Mouse (Mus musculus): ENCODE measurements around the gene Nat8l.
"Not testable (repeated sequence)": the region's sequence is repeated elsewhere in the genome, so short reads cannot be mapped to it uniquely, and the experiment has no call there.

Nat8l gene

DNA sequence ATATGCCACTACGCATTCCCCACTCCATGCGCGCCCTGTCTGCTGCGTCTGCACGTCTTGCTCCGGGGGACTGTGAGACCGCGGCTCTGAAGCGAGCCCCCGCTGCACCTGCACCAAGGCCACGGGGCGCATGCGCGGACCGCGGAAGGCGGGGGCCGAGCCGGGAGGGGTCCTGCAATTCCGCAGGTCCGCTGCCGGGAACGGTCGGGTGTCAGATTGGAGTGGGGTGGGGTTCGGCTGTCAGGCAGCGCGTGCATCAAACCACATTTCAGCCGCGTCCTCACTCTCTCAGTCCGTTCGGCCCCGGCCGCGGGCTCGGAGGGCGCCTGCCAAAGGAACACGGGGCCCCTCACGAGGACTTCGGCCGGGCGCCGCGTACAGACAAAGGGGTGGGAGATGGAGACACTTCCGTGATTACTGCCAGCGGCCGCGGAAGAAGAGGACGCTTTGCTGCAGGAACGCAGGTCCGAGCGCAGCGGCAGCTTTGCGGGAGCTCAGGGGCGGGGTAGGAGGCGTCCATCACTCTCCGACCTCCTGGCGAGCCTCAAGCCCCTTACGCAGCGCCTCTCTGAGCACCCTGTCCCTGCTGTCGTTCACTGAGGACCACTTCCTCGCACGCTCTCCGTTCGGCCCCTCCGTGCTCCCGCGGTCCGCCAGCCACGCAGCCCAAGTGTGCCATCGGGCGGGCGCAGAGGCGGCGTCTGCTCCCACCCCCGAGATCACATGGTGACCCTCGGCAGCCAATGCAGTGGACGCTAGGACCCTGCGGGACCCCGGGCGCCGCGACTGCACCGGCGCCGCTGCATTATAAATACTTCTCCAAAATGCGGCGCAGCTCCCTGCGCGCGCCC, at the start of gene Nat8l:
Nat8l (plus strand) TSS at position 142 of the 851 bp plus-strand sequence.
- DNase-seq (ENCODE audit: extremely low spot score, low read depth, low spot score): no peak

DNA sequence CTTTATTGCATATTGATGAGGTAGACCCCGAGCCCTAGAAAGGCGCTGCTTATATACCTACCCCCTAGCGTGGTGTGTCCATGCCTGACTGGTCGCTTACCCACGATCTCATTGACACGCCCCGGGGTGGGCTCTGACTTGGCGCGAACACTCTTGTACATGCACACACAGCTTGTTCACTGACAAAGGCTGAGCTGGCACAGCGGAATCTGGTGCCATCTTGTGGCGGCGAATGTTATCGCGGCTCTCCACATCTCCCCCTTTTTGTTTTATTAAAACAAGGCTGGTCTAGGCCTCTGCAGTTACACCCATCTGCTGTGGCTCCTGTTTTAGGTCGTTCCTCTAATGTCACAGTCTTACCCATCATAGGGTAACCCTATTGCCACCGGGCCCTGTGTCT, 48.7 kb upstream of the Nat8l start:
- DNase-seq (ENCODE audit: extremely low spot score, low read depth, low spot score): not testable (repeated sequence)

DNA sequence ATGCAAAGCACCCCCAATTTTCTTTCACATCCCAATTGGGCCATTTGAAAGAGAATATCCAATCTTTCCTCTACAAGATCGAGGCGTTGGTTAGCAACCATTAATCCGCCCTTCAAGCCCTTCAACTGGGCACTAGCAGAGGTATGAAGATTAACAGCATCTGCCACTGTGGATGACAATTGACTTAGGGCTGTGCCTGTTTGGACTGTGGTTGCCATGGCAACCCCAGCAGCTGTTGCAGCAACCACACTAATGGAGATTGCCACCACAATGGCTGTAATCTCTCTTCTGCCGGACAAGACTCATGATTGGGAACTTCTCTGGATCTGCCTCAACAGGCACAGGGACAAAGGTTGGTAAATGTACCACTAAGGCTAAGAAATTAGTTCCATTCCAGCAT, 47.5 kb upstream of the Nat8l start:
- DNase-seq (ENCODE audit: extremely low spot score, low read depth, low spot score): no peak

DNA sequence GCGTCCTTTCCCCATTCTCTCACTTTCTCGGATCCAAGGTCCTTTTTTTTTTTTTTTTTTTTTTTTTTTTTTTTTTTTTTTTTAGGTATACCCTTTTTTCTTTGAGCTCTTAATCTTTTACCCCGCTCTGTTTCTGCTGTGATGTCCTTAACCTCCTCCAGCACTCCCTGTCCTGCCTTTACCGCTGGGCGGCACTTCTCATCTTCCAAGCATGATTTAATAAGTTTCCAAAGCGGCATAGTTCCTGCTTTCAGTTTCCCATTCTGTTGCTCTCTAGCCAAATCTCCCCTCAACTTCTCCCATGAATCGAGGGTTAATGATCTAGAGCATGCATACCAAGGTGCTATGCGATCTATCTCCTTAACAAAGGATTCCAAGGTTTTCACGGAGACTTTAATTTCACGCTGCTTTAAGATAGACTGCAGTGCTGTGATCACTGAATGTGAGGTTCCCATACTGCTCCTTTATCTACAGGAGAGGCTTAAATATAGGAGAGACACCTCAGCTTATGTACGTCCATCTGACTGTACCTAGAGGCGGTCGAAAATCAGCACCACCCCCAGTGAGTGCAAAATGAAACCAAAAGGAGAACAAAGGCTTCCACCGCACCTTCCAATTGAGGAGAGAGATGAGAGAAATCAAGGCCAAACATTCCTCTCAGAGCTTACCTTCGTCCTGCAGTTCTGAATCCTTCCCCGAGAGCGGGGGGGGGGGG, 42.2 kb upstream of the Nat8l start:
- DNase-seq (ENCODE audit: extremely low spot score, low read depth, low spot score): no peak

DNA sequence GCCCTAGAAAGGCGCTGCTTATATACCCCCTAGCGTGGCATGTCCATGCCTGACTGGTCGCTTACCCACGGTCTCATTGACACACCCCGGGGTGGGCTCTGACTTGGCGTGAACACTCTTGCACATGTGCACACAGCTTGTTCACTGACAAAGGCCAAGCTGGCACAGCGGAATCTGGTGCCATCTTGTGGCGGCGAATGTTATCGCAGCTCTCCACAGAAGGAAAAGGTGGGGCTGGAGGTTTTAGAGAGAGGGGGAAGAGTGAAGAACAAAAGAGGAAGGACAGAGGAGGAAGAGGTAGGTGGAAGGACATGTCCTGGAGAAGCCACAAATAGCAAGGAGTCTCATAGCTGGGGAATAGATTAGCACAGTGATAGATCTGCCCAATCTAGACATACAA, 41.4 kb upstream of the Nat8l start:
- no peak for DNase-seq (ENCODE audit: extremely low spot score, low read depth, low spot score)

DNA sequence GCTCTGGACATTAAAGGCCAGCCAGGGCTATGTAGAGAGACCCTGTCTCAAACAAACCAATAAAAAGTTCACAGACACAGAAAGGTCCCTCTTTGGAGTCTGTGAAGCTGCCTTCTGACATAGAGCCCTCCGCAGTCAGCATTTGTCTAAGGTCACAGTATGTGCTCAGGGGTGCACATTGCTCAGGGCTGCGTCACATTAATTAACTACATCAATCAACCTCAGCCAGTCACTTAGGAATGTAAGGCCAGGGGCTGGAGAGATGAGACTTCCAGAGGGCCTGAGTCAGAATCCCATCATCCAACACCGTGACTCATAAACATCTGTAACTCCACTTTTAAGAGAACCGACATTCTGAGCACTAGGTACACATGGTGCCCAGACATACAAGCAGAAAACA, 39.9 kb upstream of the Nat8l start:
- no peak for DNase-seq (ENCODE audit: extremely low spot score, low read depth, low spot score)

DNA sequence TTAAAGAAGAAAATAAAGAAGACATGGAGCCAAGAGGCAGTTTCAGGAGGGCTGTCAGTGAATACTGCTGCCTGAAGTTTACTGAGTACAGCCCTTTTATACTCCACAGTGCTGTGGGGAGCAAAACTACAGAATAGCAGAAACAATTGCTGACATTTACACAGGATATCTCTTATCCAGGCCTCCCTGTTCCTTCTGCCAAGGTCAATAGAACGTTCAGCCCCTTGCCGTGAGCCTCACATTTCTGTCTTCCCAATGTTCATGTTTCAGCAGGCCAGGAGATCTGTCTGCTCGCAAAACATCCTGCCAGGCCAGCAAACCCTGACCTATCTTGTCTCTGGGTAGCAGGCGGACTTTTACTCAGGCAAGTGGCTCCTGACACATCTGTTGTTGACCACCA, 36.4 kb upstream of the Nat8l start:
- DNase-seq (ENCODE audit: extremely low spot score, low read depth, low spot score): no peak

DNA sequence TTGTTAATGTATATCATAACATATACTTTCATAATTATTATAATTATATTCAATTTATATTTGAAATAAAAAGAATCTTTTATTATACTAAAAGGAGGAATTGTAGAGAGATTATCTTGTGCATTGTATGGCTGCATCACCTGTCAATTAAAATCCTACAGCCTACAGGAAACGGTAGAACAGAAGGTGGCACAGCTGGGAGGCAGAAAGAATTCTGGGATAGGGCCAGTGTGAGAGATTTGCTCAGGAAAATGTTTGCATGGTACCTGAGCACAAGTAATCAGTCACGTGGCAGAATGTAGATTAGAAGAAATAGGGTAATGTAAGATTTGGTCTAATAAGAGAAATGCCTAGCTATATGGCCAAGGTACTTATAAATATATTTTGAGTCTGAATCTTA, 21.0 kb upstream of the Nat8l start:
- no peak for DNase-seq (ENCODE audit: extremely low spot score, low read depth, low spot score)

DNA sequence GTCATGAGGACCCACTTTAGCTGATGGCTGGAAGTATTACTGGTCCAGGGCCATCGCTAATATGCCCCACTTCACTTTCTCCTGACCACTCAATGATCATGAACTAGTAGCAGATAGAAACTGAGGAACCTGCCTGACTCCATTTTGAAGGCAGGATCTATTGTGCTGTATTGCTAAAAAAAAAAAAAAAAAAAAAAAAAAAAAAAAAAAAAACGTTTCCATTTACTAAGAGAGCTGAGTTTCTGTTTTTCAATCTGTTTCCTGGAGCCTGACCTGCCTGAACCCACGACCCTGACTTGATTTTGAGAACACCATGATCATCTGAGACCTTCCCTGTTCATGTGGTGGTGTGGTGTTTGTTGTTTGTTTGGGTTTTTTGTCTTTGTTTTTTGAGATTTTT, 19.5 kb upstream of the Nat8l start:
- no peak for DNase-seq (ENCODE audit: extremely low spot score, low read depth, low spot score)

DNA sequence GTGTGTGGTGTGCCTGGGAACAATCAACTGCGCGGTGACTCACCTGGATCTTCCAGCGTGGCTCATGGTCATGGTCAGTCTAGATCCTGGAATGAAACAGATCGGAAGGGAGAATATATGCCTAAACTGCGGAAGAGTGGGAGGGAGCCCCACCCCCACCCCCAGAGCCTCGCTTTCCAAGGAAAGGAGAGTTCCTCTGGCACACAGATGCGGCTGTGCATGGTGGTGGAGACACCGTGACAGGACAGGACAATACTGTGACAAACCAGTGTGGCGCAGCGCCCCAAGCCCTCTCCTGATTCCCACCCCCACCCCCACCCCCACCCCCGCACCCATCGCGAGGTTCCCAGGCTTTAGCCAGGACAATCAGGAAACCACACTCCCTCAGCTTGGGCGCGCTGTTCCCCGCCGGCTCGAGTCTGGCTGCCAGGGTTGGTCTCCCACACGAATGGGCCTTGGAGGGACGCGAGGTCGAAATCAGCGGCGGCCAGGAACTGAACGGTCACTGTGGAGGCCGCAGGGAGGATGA, 13.0 kb upstream of the Nat8l start:
- no peak for DNase-seq (ENCODE audit: extremely low spot score, low read depth, low spot score)

DNA sequence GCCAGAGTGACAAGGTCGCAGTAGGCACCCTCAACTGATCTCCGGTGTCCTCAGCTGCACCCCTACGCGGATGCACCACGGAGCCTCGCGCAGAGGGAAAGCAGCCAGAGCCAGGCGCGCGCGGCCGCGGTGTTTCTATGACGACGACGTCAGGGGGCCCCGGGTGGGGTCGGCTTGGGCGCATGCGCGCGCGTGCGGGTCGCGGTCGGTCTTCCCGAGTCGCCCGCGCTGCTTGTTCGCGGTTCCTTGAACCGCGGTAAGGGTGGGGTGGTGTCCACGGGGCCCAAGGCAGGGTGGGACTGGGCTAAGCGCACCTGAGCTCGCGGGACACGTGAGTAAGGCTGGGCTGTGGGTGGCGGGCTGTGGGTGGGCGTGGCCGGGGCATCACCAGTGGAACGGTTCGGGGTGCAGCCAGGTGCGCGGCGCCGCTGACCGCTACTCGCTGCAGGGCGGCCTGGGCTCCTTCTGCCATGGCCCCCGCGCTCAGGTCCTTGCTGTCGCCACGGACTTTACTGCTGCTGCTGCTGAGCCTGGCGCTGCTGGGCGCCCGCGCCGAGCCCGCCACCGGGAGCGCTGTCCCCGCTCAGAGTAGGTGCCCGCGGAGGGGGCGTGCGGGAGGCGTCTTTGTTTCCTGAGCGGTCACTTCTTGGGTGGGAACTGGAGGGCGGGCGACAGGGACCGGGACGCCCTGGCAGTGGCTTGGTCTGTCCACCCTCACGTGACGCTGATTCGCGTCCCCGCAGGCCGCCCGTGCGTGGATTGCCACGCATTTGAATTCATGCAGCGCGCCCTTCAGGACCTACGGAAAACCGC, 12.3 kb upstream of the Nat8l start, which contains the start of gene Gm1673:
Gm1673 (plus strand) TSS at position 125 of the 813 bp plus-strand sequence.
- no peak for DNase-seq (ENCODE audit: extremely low spot score, low read depth, low spot score)

DNA sequence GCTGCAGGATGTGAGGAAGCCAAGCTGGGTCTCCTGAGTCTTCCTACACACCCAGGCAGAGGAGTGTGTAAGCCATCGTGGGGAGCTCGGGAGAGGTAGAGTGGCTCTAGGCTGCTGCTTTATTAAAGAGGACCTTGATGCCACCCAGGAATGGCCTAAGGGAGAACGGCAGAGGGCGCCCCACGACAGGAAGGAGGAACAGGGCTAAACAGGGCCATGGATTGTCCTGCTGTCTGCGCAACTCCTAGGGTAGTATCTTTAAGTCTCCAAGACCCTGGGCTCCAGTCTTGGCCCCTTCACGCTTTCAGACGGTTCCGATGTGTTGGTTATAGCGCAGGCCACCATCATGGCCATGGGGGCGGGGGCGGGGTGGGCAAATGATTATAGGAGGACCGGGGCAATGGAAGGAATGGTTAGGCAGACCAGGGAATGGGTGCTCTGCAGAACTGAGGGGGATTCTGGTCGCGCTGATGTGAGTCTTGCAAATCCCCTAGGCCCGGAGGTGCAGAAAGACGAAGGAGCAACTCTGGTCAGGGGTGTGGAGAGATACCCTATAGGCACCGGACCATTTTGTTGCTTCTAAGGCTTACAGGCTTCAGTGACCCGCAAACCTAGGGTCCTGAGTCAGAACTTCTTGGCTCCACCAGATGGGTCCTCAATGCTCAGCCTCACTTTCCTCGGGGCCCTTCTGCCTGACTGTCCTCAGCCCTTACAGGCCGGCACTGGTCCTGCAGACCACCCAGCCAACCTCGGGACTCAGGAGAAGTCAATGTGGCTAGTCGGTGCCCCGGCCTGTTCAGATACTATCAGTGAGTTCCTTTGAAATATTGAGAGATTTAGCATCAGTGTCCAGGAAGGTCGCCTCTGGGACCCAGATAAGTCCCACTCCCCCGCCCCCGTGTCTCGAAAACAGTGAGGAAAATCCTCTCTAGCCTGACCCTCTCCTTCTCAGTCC, 836 bp upstream of the Nat8l start:
- DNase-seq (ENCODE audit: extremely low spot score, low read depth, low spot score): no peak

DNA sequence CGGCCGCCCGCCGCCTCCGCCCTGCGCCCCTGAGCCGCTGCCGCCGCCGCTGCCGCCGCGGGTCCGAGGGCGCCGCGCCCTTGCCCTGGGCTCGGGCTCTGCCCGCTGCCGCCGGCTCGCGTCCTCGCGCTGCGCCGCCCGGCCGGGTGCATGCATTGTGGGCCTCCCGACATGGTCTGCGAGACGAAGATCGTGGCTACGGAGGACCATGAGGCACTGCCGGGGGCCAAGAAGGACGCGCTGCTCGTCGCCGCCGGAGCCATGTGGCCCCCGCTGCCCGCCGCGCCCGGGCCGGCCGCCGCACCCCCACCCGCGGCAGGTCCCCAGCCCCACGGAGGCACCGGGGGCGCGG, 886 bp downstream of the Nat8l start:
- no peak for DNase-seq (ENCODE audit: extremely low spot score, low read depth, low spot score)

DNA sequence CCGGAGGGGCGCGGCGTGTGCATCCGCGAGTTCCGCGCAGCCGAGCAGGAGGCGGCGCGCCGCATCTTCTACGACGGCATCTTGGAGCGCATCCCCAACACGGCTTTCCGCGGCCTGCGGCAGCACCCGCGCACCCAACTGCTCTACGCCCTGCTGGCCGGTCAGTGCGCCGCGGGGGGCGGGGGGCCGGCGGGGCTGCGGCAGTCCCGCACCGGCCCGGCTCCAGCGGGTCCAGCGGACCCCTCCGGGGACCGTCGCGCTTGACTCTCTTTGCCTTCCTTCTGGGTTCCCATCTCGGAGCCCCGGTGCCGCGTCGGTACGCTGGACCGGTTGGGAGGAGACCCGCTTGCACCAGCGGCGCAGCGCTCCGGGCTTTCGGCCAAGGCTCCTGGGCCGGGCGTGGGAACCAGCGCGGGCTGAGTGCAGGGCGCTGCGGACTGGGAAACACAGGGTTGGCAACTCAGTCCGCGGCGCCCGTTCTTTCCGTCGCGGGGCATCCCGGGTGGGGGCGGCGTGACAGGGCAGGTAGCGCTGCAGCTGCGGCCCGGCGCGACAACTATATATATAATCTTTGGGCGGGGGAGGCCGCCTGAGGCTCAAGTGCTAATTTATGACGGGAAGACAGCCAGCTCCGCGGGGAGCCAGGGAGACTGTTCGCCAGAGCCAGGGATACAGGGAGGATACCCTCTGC, 1.4 kb downstream of the Nat8l start:
- DNase-seq (ENCODE audit: extremely low spot score, low read depth, low spot score): no peak

DNA sequence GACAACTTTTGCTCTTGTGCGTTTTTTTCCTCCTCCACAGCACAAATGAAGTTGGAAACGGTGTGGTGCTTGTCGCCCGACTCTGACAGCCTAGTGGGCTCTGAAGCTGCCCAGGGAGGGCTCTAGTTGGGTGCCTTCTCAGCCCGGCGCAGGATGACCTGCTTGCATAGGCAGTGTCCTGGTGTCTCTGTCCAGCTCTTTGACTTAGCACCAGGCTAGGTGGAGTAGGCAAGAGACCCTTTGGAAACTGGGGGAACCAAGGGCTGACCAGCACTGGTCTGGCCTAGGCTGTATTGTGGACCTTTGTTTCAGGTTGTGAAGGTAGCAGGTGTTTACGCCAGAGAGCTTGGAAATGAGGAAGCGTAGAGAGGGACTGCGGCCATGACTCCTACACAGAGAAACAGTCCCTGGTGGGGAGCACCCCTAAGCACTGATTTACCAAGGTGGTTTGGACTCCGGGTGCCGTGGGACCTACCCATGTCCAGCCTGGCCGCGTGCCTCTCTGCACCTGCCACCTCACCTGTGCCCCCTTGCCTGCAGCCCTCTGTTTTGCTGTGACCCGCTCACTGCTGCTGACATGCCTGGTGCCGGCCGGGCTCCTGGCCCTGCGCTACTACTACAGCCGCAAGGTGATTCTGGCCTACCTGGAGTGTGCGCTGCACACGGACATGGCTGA, 2.2 kb downstream of the Nat8l start:
- DNase-seq (ENCODE audit: extremely low spot score, low read depth, low spot score): no peak

DNA sequence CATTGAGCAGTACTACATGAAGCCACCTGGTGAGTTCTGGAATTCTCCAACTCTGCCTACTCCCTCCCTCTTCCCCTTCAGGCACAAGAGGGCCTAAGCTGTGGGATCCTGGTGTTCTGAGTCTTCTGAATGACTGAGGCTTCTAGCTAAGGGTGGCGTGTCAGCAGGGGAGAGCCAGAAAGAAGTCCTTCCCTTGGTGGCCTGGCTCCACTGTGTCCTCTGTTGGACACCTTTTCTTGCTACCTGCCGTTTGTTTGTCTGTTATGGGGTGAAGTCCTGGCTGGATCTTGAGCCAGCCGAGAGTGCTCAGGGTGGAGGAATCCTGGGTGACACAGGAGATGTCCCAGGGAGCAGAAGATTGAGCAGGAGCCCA, 2.7 kb downstream of the Nat8l start:
- DNase-seq (ENCODE audit: extremely low spot score, low read depth, low spot score): no peak

DNA sequence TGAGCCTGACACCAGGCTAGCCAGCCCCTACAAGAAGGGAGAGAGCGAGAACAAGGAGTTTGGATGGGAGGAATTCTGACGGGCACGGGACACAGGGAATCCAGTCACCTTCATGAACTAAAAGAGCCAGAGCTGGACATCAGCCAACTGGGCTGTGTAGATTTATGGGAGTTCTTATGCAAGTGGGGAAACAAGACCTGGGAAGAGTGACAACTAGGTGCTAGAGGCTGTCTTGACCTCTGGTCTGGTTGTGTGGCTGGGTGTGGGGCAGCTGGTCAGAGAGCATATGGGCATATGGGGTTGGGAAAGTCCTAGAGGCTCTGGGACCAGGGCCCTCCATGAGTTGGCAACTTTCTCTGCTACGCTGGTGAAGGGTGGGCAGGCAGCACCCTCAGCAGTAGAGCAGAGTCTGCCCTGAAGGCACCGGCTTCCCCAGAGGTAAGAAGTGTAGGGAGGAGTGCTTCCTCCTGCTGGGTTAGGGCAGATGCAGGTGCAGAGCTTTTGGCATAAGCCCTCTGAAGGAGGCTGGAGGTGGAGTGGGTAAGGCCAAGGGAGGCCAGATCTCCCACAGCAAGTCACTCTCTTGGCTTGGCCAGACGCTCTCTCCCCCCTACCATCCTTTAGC, 3.8 kb downstream of the Nat8l start:
- DNase-seq (ENCODE audit: extremely low spot score, low read depth, low spot score): no peak

DNA sequence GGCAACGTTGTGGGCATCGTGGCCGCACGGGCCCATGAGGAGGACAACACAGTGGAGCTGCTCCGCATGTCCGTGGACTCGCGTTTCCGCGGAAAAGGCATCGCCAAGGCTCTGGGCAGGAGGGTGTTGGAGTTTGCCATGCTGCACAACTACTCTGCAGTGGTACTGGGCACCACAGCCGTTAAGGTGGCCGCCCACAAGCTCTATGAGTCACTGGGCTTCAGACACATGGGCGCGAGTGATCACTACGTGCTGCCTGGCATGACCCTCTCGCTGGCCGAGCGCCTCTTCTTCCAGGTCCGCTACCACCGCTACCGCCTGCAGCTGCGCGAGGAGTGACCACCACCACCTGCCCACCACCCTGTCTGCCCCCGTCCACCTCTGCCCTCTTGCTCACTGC, 5.0 kb downstream of the Nat8l start:
- DNase-seq (ENCODE audit: extremely low spot score, low read depth, low spot score): no peak

DNA sequence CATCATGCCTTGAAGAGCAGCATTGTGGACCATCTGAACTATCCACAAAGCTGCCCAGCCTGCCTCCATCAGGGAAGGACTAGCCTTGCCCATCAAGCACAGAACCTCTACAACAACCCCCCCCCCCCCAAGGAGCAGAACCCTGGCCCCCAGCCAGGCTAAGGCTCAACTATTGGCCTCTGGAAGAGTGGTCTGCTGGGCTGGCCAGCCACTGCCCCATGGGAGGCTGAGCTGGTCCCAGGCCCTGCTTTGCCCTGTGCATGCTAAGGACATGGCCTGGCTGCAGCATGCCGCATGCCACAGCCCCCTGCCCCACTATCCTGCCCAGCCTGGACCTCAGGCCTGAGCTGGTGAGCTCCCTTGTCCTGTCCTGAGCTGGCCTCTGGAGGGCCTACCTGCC, 5.6 kb downstream of the Nat8l start:
- no peak for DNase-seq (ENCODE audit: extremely low spot score, low read depth, low spot score)
